Mouse (Mus musculus) erythroblast, embryonic 14.5 days (primary cell): ENCODE results near the gene Ptprd.

Source experiments
- GATA1 ChIP-seq: IDR thresholded peaks from 2 replicates; pipeline ENCODE4 v1.6.1; 2012; ENCODE audit warnings: low read length, inconsistent platforms, mixed read lengths
- TAL1 ChIP-seq: IDR thresholded peaks from 3 replicates; pipeline ENCODE4 v1.6.1; 2012; ENCODE audit warnings: low read length, inconsistent platforms, mixed read lengths

GRCm38 (mm10) chr4:76091845-76092244 lies 2119.9 kb downstream of the Ptprd start:
- TF ChIP-seq GATA1 (no peak), TAL1 (no peak)
